21 mouse cellular contexts compared by ENCODE assay signal in genomic region chr12:111457742-111458141, GRCm38 (mm10). TPM values are rescaled to one million over a fixed set of nuclear protein-coding genes. Genes with fewer than 3 reads are reported as not detected.
"Had no signal": no experiment of that assay in that cellular context is flagged by ENCODE, and none has a peak within 500 bp of the region (broad histone marks: within the 10 kb centered on the region; RNA-seq: fewer than 3 reads in every experiment).

No protein-coding gene starts in this region.

- H3K9me3 ChIP-seq: limb, embryonic 12.5 days; limb, embryonic 15.5 days; liver, embryonic 13.5 days; midbrain, embryonic 12.5 days; midbrain, embryonic 15.5 days; neural tube, embryonic 13.5 days had no signal

- DNase-seq: layer of hippocampus, postnatal 36 days; left cerebral cortex, postnatal 4 days; liver, embryonic 13.5 days; lung, adult 2 months; lung, postnatal 14 days; lung, postnatal 4 days; retina, postnatal 1 day; right cerebral cortex, postnatal 25 days; thymus, adult 18-20 months; thymus, postnatal 36 days had no signal

- H3K27me3 ChIP-seq: midbrain, embryonic 15.5 days had no signal

- H3K36me3 ChIP-seq: limb, embryonic 12.5 days; limb, embryonic 15.5 days; midbrain, embryonic 12.5 days; midbrain, embryonic 15.5 days; neural tube, embryonic 13.5 days had no signal

- H3K4me1 ChIP-seq: midbrain, embryonic 12.5 days; midbrain, embryonic 15.5 days; neural tube, embryonic 13.5 days had no signal

- H3K4me3 ChIP-seq: left cerebral cortex, adult 2 months; limb, embryonic 12.5 days; limb, embryonic 15.5 days; liver, embryonic 13.5 days; midbrain, embryonic 12.5 days; midbrain, embryonic 15.5 days; neural tube, embryonic 13.5 days had no signal

- H3K27ac ChIP-seq: kidney, postnatal 0 days; left cerebral cortex, adult 2 months; limb, embryonic 12.5 days; limb, embryonic 15.5 days; liver, embryonic 13.5 days; midbrain, embryonic 12.5 days; midbrain, embryonic 15.5 days; neural tube, embryonic 13.5 days had no signal

RNA-seq across cellular contexts. Expression of gene Gm266, which starts 27.9 kb away (rescaled TPM):
- total RNA-seq: megakaryocyte, adult 5-6 weeks; neutrophil, adult 5-6 weeks had no signal

RNA-seq across cellular contexts. Expression of gene Exoc3l4, which starts 40.9 kb away (rescaled TPM):
- total RNA-seq: neutrophil, adult 5-6 weeks had no signal

RNA-seq across cellular contexts. Expression of gene Lbhd2, which starts 51.1 kb away (rescaled TPM):
- total RNA-seq: megakaryocyte, adult 5-6 weeks; neutrophil, adult 5-6 weeks had no signal
- polyA plus RNA-seq: liver, embryonic 13.5 days; liver, embryonic 16.5 days; lung, adult 2 months; neural tube, embryonic 13.5 days; small intestine, adult 2 months had no signal
